Mouse (Mus musculus) urinary bladder, postnatal 36 days (tissue): ENCODE results near the gene Rps27rt.
"Not testable (repeated sequence)": the region's sequence is repeated elsewhere in the genome, so short reads cannot be mapped to it uniquely, and the experiment has no call there.

Experiments
- DNase-seq, 2 experiments: peaks; one replicate each; pipeline ENCODE4 v3.0.0; 2022; ENCODE audit warnings: low spot score in 2 of 2, mixed read lengths in 1 of 2

Gene Rps27rt

DNA sequence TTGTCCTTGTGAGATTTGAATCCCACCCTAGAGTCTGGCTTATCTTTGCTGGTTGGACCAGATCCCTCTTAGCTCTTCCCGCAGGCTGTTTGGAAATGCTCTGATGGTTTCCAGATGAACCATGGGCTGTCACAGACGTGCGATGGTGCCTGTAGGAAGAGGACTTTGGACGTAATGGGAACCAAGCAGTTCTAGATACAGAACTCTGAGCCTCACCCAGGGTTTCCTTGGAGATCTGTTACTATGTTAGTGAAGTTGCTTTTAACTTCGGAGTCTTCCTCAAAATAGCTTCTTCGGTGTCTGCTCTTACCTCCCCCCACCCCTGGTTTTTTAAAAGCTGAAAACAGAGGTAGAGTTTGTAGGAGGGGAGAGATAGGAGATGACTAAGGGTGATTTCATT is 2.6 kb downstream of the Rps27rt start:
- no peak for DNase-seq

DNA sequence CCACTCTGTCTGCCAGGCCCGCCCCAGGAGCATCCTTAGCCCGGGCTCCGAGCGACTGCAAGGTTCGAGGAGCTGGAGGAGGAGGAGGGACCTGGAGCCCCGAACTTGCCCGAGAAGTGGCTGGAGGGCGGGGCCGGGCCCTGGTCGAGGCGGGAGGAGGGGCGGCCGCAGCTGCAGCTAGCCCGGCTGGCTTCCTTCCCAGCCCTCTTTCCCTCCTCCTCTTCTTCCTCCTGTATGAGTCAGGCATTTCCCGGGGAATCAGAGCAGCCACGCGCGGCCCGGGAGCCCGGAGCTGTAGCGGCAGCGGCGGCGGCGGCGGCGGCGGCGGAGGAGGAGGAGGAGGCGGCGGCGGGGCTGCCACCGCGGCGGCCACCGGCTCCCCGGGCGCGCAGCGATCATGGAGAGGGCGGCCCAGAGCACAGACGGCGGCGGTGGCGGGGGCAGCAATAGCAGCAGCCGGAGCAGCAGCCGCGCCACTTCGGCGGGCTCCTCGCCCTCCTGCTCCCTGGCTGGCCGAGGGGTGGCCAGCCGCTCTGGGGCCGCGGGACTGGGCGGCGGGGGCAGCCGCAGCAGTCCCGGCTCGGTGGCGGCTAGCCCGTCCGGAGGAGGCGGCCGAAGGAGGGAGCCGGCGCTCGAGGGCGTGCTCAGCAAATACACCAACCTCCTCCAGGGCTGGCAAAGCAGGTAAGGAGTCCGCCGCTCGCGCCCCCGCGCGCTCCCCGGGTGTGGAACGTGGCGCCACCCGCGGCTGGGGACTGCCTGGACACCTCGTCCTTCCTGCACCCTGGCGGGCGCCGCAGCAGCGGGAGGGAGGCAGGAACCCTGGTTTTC is 4.0 kb downstream of the Rps27rt start, which contains the start of gene Osbpl10:
Gene Osbpl10 (plus strand): TSS at position 289 of the 831 bp plus-strand sequence.
- DNase-seq, result peak; percentile 35 to 77

DNA sequence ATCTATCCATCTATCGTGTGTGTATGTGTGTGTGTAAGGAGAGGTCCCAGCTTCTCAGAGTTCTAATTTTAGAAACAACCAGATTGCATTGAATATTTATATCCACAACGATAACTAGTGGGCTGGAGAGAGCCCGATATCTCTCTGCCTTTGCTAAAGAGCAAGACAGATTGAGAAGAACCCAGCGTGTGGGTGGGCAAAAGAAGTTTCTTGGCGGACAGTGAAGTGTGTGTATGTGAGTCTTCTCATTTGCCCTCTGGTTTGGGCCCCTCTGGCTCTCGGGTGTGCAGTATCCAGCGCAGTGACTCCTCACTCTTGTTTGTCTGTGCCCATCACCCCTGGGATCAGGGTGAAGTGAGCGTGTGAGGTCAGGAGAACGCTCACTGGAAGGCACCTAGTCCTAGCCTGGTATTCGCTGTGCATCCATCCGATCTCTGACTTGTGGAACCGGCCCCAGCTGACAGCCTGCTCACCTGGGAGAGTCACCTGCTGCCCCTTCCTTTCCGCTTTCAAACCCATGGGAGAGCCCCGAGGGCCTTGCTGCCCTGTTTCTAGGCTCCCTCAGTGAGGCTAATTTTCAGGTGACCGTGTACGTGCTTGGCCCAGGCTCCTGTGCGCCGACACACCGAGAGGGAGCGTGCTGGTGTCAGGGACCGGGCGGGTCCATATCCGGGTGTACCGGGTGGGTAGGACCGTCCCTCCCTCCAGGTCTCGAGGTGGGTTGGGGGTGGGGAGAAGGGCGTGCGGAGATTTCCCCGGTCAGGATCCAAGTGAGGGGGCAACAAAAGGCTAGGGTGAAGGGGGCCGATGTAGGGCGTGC is 4.9 kb downstream of the Rps27rt start:
- DNase-seq, result no peak

DNA sequence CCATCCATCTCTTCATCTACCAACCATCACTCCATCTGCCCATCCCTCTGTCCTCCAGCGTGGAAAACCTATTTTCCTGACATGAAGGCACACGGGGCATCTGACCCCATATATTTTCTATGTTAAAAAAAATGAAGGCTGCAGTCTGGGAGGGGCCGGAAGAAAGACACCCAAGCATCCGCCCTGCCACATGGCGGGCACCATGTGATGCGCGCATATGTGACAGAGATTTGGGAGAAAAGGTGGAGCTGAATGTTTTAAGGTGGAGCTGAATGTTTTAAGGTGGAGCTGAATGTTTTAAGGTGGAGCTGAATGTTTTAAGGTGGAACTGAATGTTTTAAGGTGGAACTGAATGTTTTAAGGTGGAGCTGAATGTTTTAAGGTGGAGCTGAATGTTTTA is 16.3 kb downstream of the Rps27rt start:
- DNase-seq, result not testable (repeated sequence)

DNA sequence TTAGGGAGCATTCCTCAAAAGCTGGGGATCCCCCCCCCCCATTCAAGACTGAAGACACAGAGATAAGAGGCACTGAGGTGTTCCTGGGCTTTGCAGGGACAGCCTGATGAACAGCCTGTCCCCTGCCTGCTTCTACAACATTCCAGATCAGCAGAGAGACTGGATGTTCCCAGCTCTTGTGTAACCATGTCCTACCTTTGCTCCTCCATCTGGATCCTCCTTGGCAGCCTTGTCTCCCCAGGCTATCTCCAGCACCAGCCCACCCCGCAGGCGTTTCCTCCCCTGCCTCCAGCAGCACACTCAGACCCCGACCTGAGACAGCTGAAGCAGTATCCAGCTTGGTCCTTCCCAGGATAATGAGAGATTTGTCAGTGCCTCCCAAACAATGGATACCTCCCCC is 18.4 kb downstream of the Rps27rt start:
- DNase-seq, result no peak

DNA sequence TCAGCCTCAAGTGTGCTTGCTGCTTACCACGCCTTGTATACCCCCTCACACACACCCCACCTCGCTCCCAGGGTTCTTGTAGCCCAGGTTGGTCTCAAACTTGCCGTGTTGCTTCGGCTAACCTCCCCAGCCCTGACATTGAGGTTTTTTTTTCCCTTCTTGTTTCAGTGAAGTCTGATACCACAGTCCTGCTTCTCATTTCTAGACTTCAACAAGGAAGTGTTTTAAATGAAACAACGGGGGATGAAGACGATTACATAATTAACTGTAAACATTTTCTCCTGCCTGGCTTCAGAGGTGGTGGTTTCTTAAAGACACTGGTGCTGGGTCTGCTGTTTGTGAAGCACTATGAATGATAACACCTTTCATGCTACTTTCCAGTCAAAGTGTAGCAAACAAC is 21.7 kb downstream of the Rps27rt start:
- no peak for DNase-seq

DNA sequence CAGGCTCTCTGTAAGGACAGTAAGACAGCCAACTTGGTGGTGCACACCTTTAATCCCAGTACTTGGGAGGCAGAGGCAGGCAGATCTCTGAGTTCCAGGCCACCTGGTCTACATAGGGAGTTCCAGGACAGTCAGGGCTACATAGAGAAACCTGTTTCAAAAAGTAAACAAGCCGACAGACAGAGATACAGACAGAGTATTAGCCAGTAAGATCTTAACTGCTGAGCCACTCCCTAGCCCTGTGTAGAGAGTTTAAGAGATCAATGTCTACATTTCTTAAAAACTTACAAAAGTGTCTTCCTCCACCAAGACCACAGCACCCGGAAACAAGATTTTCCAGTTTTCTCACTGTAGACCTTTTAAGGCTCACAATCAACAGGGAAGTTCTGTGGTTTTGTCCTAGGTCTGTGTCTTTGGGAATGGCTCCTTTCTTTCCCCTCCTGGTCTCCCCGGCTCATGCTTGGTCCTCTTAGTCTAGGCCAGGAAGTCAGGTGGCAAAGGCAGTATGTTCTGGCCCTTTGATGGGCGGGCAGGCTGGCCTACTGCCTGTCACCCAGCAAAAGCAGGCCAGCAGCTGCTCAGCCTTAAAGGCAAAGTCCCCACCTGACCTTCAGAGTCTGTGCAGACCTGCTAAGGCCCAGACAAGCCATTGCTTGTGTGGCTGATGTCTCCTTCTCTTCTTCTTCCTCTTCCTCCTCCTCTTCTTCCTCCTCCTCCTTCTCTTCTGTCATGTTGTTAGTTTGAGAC is 22.3 kb downstream of the Rps27rt start:
- no peak for DNase-seq

DNA sequence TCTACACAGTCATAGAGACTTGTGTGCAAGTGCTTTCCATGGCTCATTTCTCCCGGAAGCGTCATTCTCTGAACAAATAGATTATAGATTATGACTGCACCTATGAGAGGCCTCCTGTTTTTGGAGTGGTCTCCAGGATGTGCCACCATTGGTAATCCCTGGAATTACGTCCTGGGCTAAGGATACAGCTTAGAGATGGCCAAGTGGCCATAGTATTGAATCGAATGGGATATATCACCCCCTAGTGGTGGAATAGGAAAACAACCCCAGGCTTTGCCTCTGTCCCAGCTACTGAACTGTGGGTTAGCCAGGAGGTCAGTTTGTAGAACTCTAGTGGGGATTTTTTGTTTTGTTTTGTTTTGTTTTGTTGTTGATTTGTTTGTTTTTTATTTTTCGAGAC is 25.6 kb downstream of the Rps27rt start:
- no peak for DNase-seq

DNA sequence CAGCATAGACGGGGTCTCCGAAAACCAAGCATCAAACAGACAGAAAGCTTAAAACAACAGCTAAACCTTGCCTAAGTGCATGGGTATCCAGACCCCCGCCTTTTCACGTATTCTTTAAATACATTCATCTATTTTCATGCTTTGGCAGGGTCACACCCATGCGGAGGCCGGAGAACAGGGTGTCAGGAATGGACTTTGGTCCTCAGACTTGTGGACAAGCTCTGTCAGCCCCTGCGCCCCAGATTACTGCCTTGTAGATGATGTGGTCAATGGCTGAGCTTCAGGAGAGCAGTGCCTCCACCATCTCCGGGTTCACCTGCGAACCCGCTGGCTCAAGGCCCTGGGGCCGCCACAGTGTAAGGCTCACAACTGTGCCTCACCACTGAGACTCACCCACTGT is 27.2 kb downstream of the Rps27rt start:
- no peak for DNase-seq

DNA sequence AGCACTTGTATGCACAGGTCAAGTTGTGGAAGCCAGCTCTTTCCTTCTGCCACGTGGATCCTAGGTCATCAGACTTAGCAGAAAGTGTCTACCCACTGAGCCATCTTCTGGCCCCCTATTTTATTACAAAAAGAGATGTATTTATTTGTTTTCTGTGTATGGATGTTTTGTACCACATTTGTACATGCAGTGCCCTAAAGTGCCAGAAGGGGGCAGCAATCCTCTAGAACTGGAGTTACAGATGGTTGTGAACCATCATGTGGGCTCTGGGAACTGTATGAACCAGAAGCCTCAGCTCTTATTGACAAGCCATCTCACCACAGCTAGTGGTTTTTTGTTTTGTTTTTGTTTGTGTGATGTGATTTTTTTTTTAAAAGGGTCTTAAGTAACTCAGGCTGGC is 29.7 kb downstream of the Rps27rt start:
- DNase-seq, result no peak

DNA sequence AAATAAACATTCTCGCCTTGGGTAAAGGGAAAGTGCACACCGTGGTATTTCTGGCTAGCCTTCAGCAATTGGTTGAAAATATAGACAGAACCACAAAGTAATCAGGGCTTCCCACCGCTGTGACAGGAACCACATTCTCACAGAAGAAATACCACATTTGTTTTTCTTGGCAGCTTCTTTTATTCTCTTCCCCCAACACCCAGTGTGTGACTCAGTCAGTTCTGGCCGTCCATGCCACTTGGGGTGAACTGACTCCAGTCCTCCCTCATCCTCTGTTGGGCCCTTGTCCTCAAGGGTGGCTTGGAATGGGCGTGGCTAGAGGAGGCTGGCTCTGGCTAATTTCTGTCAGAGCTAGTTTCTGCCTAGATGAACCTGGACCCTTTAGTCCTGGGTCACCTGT is 34.1 kb downstream of the Rps27rt start:
- DNase-seq, result no peak

DNA sequence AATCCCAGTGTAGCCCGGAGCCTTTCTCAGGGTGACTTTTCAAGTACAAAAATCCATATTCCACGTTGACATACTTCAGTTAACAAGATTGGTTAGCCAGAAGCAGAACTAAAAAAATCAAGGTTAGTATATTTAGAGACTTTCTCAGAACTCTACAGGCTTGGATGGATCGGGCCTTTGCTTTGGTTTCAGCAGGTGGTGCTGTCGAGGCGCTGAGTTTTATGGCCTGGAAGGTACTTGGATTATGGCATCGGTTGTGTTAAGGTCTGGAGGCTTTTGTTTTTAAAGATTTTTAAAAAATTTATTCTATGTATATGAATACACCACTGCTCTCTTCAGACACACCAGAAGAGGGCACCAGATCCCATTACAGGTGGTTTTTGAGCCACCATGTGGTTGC is 37.0 kb downstream of the Rps27rt start:
- DNase-seq, result no peak

DNA sequence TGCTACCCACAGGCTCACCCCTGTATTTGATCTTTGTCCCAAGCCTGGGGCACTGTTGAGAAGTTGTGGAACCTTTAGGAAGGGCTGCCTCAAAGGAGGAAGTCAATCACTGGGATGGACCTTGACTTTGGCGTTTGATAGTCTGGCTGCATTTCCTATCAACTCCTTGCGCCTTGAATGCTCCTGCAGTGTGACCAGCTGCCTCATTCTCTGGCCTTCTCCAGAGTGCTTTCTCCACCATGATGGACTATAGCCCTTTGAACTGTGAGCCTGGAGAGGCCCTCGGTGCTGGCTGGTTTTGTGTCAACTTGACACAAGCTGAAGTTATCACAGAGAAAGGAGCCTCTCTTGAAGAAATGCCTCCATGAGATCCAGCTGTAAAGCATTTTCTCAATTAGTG is 37.9 kb downstream of the Rps27rt start:
- no peak for DNase-seq

DNA sequence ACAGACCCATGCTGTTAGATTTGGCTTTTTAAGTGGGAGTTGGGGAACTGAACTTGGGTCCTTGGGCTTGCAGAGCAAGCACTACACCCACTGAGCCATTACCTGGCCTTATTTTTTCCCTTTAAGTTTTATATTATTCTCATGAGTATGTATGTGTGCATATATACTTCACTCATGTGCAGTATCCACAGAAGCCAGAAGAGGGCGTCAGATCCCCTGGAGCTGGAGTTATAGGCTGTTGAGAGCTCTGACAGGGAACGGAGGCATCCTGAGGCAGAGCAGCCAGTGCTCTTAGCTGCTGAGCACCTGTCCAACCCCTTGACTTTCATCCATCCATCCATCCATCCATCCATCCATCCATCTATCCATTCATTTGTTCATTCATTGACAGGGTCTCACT is 45.9 kb downstream of the Rps27rt start:
- no peak for DNase-seq

DNA sequence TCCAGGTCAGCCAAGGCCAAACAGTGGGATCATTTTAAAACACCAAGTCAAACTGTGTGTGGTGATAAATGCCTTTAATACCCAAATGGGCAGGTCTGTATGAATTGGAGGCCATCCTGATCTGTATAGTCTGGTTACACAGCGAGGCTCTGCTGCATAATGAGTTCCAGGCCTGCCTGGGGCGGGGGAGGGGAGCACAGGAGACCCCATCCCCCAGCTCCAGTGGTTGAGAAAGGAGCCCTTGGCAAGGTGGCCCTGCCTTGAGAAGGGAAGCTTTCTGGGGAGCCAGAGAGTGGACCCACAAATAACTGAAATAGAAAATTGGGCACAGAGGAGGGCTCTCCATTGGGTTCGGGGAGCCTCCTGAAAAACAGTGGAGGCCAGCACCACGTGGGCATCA is 47.2 kb downstream of the Rps27rt start:
- no peak for DNase-seq

DNA sequence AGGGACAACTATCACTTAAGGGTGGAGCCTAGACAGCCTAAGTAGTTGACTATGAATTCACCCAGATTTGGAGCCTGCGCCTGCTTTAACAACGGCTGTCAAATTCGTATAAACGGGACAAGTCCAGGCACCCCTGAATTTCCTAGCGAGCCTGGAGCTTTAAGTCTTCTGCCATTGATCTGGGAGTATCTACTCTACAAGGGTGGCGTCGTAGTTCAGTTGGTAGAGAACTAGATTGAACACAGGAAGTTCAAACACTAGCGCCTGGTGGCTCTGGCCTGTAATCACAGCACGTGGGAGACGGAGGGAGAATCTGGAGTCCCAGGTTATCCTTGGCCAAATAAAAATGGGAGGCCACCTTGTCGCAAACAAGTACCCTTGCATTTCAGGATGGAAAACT is 48.3 kb downstream of the Rps27rt start:
- DNase-seq, result no peak

DNA sequence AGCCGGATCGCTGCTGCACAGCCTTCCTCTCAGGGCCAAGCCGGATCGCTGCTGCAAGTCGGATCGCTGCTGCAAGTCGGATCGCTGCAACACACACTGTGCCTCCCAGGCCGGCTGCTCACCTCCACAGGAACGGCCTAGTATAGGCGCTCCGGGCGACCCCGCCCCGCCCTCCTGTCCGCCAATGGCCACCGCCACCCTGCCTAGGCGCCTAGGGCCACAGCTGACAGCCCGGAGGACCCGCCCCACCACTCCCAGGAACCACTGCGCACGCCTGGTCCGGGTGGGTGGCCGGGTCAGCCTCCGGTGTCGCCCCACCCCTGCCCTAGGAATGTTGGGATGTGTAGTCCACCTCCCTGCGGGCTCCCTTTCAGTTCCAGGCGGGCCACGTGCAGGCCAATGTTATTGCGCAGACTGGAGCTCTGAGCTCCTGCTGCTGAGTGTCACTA is 48.8 kb downstream of the Rps27rt start, which contains the start of gene Gpd1l:
Gene Gpd1l (minus strand): TSS at position 265 of the 449 bp plus-strand sequence.
- peak; percentile 93 to 98 for DNase-seq

DNA sequence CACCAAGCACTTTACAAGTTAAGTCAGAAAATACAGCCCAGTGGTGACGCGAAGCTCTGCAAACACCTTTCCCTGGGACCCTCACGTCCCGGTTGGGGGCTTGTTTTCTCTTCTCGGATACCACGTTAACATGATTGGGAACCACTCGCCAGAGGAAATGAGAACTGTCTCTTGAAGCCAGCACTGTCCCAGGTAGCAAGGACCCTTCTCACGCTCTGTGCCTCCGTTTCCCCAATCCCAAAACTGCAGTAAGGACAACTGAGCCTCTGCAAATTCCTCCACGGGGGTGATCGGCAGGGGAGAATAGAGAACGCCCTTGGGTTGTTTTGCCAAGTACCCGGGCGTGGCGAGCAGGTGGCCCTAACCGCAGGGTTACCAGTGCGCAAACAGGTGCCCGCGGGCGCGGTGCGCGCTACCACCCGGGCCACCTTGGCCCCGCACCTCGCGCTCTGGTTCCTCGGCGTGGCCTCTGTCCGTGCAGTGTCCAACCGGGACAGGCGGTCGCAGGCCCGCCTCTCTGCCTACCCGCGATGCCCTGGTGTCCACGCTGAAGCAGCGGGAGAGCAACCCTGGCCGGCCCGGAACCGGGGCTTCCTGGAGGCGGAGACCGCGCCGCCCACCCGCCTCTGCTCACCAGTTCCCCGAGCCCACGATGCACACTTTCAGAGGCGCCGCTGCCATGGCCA is 49.4 kb downstream of the Rps27rt start:
- no peak for DNase-seq

DNA sequence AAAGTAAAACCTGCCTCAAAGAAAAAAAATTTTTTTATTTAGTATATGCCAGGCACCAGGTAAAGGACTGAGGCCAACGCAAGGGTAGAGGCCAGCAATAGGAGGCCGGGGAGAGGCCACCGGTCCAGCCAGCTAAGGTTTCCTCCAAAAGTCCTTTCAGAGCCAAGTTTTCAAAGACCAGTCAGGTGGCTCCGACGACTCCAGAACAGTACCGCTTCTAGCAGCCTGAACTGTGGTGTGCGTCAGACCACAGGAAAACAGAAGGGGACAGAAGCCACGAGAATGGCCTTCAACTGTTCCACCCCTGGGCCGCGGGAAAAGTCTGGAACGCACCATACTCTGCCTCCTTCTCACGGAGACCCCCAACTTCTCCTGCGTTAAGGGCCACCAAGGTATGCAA is 49.9 kb downstream of the Rps27rt start:
- DNase-seq, result no peak
